Mouse (Mus musculus) stomach, postnatal 0 days (tissue): ENCODE results near the gene Kcnk5.

Experiments used
- CTCF ChIP-seq: IDR thresholded peaks from 2 replicates; pipeline ENCODE4 v1.5.1; 2016; ENCODE audit warnings: antibody characterized with exemption, low read depth, mild to moderate bottlenecking, moderate library complexity
- EP300 ChIP-seq: optimal IDR thresholded peaks from 2 replicates; pipeline ENCODE3; 2016; ENCODE audit warnings: antibody characterized with exemption

DNA sequence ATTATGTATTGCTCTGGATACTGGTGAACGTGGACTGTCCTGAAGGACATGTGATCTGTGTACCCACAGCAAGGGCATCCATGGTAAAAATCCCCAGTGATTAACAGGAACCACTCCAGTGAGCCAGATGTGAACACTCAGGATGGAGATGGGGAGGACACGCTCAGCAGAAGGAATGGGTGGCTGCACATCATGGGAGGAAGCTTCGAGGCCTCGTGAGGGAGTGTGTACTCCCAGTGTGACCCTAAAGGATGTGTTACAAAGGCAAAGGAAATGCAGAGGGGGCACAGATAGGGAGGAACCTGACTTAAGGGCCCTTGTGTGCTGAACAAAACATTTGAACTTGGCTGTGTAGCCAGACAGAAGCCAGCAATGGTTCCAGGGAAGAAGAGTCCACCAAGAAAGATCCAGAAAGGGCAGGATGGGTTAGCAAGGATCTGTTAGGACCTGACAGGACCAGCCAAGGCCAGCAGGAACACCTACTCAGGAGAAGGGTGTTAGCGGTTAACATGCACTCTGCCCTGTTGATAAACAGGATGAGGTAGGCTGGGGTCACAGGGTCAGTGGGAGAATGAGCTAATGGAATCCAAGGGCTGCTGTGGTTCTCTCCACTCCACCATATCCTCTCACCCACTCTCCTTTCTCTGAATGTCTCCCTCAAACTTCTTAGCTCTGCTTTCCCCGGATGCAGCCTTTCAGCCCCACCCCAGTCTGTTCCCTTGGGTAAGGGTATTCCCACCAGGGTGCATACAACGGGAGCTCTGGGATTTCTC is 68.2 kb downstream of the Kcnk5 start:
- TF ChIP-seq CTCF (no peak), EP300 (no peak)
